Mouse (Mus musculus) lung, embryonic 16.5 days (tissue): Measurements from ENCODE around the gene Phf13. TPM values are rescaled to one million over a fixed set of nuclear protein-coding genes. Genes with fewer than 3 reads are reported as not detected.

Experiments
- ATAC-seq: fragments of 200-750 bp; cut with Nextera tagmentation; 2 replicates; pipeline ENCODE4 v1.8.0; 2017; ENCODE audit warnings: low read depth, mild to moderate bottlenecking, moderate library complexity
- H3K27ac ChIP-seq: fragments of 300-500 bp; sonication (generic); 2 replicates; pipeline ENCODE4 v1.5.1; 2014; ENCODE audit warnings: mild to moderate bottlenecking, control low read depth, low read length
- H3K27me3 ChIP-seq: fragments of 300-500 bp; sonication (generic); 2 replicates; pipeline ENCODE4 v1.6.1; 2014; ENCODE audit warnings: low read depth, low read length, mixed read lengths; ENCODE audit not compliant: control insufficient read depth, insufficient read depth
- H3K36me3 ChIP-seq: fragments of 300-500 bp; sonication (generic); 2 replicates; pipeline ENCODE4 v1.6.1; 2014; ENCODE audit warnings: low read length; ENCODE audit not compliant: control insufficient read depth, insufficient read depth
- H3K4me1 ChIP-seq: fragments of 300-500 bp; sonication (generic); replicated peaks from 2 replicates; pipeline ENCODE4 v1.6.1; 2014; ENCODE audit warnings: low read length, mixed read lengths; ENCODE audit not compliant: control insufficient read depth, insufficient read depth
- H3K4me2 ChIP-seq: fragments of 300-500 bp; sonication (generic); 2 replicates; pipeline ENCODE4 v1.6.1; 2014; ENCODE audit warnings: low read depth, low read length, control low read depth
- H3K4me3 ChIP-seq: fragments of 300-500 bp; sonication (generic); 2 replicates; pipeline ENCODE4 v1.5.1; 2014; ENCODE audit warnings: mild to moderate bottlenecking, low read length, control low read depth
- H3K9ac ChIP-seq: fragments of 300-500 bp; sonication (generic); 2 replicates; pipeline ENCODE4 v1.6.1; 2014; ENCODE audit warnings: low read length, control low read depth
- H3K9me3 ChIP-seq: fragments of 300-500 bp; sonication (generic); 2 replicates; pipeline ENCODE4 v1.6.1; 2016; ENCODE audit warnings: low read length; ENCODE audit not compliant: control insufficient read depth
- WGBS: fragments of 180-500 bp; shearing (Covaris S2); extraction: QIAGEN DNeasy Blood & Tissue Kit; methylation state at CpG from one replicate; pipeline ENCODE4 v1.1.7; 2014; 5-methylcytosine and 5-hydroxymethylcytosine counted together
- polyA plus RNA-seq: library from polyadenylated mRNA; unstranded; fragments of >200 nt; fragmentation: Nextera tagmentation; extraction: Ambion mirVana; gene quantifications from 2 replicates; pipeline ENCODE4 v1.2.1, GENCODE M21; 2015

The Phf13 gene
- polyA plus RNA-seq, 1 experiment from 2014 or later, result 26.8 TPM

- Histone ChIP-seq H3K27me3 (no peaks in the 10 kb centered on the region), H3K36me3 (peaks cover 31% of the 10 kb centered on the region), H3K4me1 (peaks cover 15% of the 10 kb centered on the region), H3K27ac (peak overlapping the region; percentile 81), H3K9me3 (no peaks in the 10 kb centered on the region), H3K4me3 (peak overlapping the region; percentile 92), H3K9ac (peak overlapping the region; percentile 94), H3K4me2 (peak overlapping the region; percentile 86)
- no peak for ATAC-seq
- 18% methylated on average over 10 of the region's 10 CpGs for WGBS
These were observed 8.1 kb downstream of the Phf13 start for GRCm38 (mm10) chr4:151988014-151988341.

- peak overlapping the region; percentile 22; the same call in 1 of the 2 replicates for H3K9ac ChIP-seq
- no peaks in the 10 kb centered on the region for H3K27me3 ChIP-seq
- no peaks in the 10 kb centered on the region for H3K9me3 ChIP-seq
- ATAC-seq, result no peak
- H3K4me2 ChIP-seq, result no peak overlapping the region
- WGBS, result 65% methylated on average over 8 of the region's 8 CpGs
- H3K4me3 ChIP-seq, result no peak overlapping the region
- no peak overlapping the region for H3K27ac ChIP-seq
- H3K4me1 ChIP-seq, result peaks cover 13% of the 10 kb centered on the region
- H3K36me3 ChIP-seq, result peaks cover 25% of the 10 kb centered on the region
These were observed 9.4 kb downstream of the Phf13 start for GRCm38 (mm10) chr4:151986650-151987049.

DNA sequence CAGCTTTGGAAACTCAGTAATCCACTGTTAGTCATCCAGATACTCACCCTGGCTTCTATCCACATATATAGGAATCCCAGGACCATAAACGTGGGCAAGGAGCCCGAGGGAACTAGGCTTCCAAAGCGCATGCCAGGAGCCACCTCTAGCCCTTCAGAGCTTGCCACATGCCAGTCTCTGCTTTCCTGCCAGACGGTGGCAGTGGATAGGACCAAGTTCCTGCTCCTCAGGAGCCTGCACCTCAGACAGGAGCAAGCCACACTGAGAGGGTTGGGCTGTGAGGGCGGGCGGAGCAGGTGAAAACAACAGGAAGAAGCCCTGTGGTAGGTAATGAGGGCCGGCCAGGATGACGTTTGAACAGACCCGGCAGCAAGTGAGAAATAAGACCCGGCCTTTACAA is 10.2 kb downstream of the Phf13 start:
- Histone ChIP-seq H3K9me3 (no peaks in the 10 kb centered on the region), H3K36me3 (peaks cover 18% of the 10 kb centered on the region), H3K9ac (no peak overlapping the region), H3K27me3 (no peaks in the 10 kb centered on the region), H3K27ac (no peak overlapping the region), H3K4me3 (no peak overlapping the region), H3K4me2 (no peak overlapping the region), H3K4me1 (peaks cover 13% of the 10 kb centered on the region)
- ATAC-seq, result no peak
- 28% methylated on average over 10 of the region's 10 CpGs for WGBS

DNA sequence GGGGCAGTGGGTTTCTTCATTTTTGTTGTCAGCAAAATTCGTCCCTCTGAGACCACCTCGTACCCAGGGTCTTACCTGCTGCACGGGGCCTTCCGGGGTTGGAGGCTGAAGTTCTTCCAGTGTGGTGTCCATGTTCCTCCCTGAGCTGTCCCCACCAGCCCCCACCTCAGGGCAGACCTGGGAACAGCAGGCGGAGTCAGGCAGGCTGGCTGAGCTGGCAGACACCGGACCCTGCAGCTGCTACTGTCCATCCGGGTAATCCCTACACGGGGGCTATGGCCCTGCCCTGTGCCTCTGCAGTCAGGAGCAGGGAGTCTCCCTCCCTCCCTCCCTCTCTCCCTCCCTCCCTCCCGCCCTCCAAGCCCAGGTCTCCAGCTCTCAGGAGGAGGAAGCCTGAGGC is 12.5 kb downstream of the Phf13 start:
- no peak overlapping the region for H3K4me3 ChIP-seq
- no peak overlapping the region for H3K27ac ChIP-seq
- no peaks in the 10 kb centered on the region for H3K9me3 ChIP-seq
- H3K9ac ChIP-seq, result no peak overlapping the region
- H3K4me1 ChIP-seq, result peaks cover 9% of the 10 kb centered on the region
- no peak overlapping the region for H3K4me2 ChIP-seq
- H3K27me3 ChIP-seq, result no peaks in the 10 kb centered on the region
- peaks cover 15% of the 10 kb centered on the region; the same call in 1 of the 2 replicates for H3K36me3 ChIP-seq
- 41% methylated on average over 9 of the region's 9 CpGs for WGBS
- no peak for ATAC-seq

DNA sequence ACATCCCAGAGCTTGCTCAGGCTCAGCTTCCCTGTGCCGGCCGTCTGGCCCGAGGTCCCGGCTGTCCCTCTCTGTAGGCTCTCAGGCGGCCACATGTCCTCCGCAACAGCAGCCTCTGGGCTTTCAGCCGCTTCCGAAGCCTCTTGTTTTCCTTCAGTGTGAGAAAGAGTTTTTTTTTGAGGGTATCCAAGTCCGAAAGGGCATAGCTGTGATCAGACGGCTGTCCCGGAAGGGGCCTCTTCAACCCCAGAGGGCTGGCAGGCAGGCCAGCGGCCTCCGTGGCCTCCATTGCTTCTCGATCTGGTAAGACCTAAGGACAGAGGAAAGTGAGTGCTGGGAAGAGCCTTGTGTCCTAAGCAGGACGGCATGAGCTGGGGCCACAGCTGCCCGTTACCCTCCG is 13.0 kb downstream of the Phf13 start:
- Histone ChIP-seq H3K9me3 (no peaks in the 10 kb centered on the region), H3K4me1 (peaks cover 9% of the 10 kb centered on the region), H3K4me2 (no peak overlapping the region), H3K4me3 (no peak overlapping the region), H3K27me3 (no peaks in the 10 kb centered on the region), H3K27ac (no peak overlapping the region), H3K36me3 (peaks cover 15% of the 10 kb centered on the region; the same call in 1 of the 2 replicates), H3K9ac (no peak overlapping the region)
- WGBS, result 63% methylated on average over 17 of the region's 17 CpGs
- ATAC-seq, result no peak

- no peaks in the 10 kb centered on the region for H3K27me3 ChIP-seq
- H3K4me3 ChIP-seq, result no peak overlapping the region
- no peak overlapping the region for H3K27ac ChIP-seq
- WGBS, result 7% methylated on average over 5 of the region's 5 CpGs
- H3K9ac ChIP-seq, result no peak overlapping the region
- peak; percentile 61 for ATAC-seq
- H3K4me2 ChIP-seq, result no peak overlapping the region
- no peaks in the 10 kb centered on the region; the same call in 1 of the 2 replicates for H3K4me1 ChIP-seq
- H3K36me3 ChIP-seq, result peaks cover 21% of the 10 kb centered on the region
- no peaks in the 10 kb centered on the region for H3K9me3 ChIP-seq
These were observed 14.7 kb downstream of the Phf13 start for GRCm38 (mm10) chr4:151981363-151981762.

- no peak overlapping the region for H3K9ac ChIP-seq
- no peak overlapping the region for H3K4me2 ChIP-seq
- WGBS, result 72% methylated on average over 8 of the region's 8 CpGs
- ATAC-seq, result no peak
- H3K4me1 ChIP-seq, result no peaks in the 10 kb centered on the region
- H3K36me3 ChIP-seq, result peaks cover 21% of the 10 kb centered on the region
- H3K27ac ChIP-seq, result no peak overlapping the region
- no peaks in the 10 kb centered on the region for H3K27me3 ChIP-seq
- H3K4me3 ChIP-seq, result no peak overlapping the region
- H3K9me3 ChIP-seq, result no peaks in the 10 kb centered on the region
These were observed 15.4 kb downstream of the Phf13 start for GRCm38 (mm10) chr4:151980699-151981098.

- Histone ChIP-seq H3K4me1 (no peaks in the 10 kb centered on the region), H3K4me3 (no peak overlapping the region), H3K27ac (no peak overlapping the region), H3K4me2 (no peak overlapping the region), H3K36me3 (peaks cover 38% of the 10 kb centered on the region), H3K9ac (no peak overlapping the region), H3K27me3 (no peaks in the 10 kb centered on the region), H3K9me3 (peaks cover 3% of the 10 kb centered on the region; the same call in 1 of the 2 replicates)
- 39% methylated on average over 10 of the region's 10 CpGs for WGBS
- no peak for ATAC-seq
These were observed 18.3 kb downstream of the Phf13 start for GRCm38 (mm10) chr4:151977748-151978147.

DNA sequence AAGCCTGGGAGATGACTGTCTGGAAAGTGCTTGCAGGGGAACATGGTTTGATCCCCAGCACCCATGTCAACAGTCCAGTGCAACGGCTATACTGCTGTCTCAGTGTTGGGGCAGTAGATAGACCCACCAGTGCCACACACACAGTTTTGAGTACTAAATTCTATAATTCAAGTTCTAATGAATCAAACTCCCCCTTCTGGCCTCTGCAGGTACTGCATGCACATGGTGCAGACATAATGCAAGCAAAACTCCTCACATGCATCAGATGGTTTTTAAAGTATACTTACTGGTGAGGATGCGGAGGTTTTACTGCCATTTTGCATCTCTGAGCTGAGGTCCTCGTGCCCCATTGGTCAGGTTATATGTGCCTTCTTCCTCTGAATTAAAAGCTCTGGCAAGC is 20.6 kb downstream of the Phf13 start:
- Histone ChIP-seq H3K4me2 (no peak overlapping the region), H3K9ac (no peak overlapping the region), H3K4me1 (no peaks in the 10 kb centered on the region), H3K27me3 (no peaks in the 10 kb centered on the region), H3K36me3 (peaks cover 32% of the 10 kb centered on the region), H3K9me3 (peaks cover 3% of the 10 kb centered on the region; the same call in 1 of the 2 replicates), H3K4me3 (no peak overlapping the region), H3K27ac (no peak overlapping the region)
- ATAC-seq, result no peak
- 90% methylated on average over 3 of the region's 3 CpGs for WGBS
